Mouse (Mus musculus) liver, embryonic 14 days (tissue): ENCODE data around the gene Mprip. TPM values are rescaled to one million over a fixed set of nuclear protein-coding genes. Genes with fewer than 3 reads are reported as not detected.

Source experiments
- polyA plus RNA-seq: library from polyadenylated mRNA; depleted of rRNA; stranded (reverse); fragments of >200 nt; gene quantifications from 2 replicates; pipeline ENCODE4 v1.2.3, GENCODE M21; 2012; rRNA removed

Gene Mprip
- polyA plus RNA-seq = 14.7 and 16.7 TPM in 2 replicates

GRCm38 (mm10) chr11:59661005-59661404 lies at the start of gene Mprip:
Mprip (plus strand) TSS chr11:59661305.

GRCm38 (mm10) chr11:59787199-59787781 lies 126.2 kb downstream of the Mprip start, which contains the start of gene Pld6:
Pld6 (minus strand) TSS chr11:59787645.

GRCm38 (mm10) chr11:59809670-59810474 lies 148.8 kb downstream of the Mprip start, which contains the start of gene Flcn:
Flcn (minus strand) TSS chr11:59810016.

Other genes with a start within 250 kb of the Mprip start
- 2.7 and 3.5 TPM in 2 replicates for gene Jmjd4, start 211.3 kb upstream of the Mprip start, polyA plus RNA-seq
- 11.5 and 13.8 TPM in 2 replicates for gene Snap47, start 210.1 kb upstream of the Mprip start, polyA plus RNA-seq
- 0.71 and 0.76 TPM in 2 replicates for gene Zfp867, start 188.8 kb upstream of the Mprip start, polyA plus RNA-seq
- gene Zkscan17, start 134.6 kb upstream of the Mprip start, polyA plus RNA-seq = 2.2 and 2.6 TPM in 2 replicates
- 0.43 and 0.52 TPM in 2 replicates for gene Nlrp3, start 119.7 kb upstream of the Mprip start, polyA plus RNA-seq
- not detected in 2 replicates for gene Olfr222, start 85.1 kb upstream of the Mprip start, polyA plus RNA-seq
- gene Olfr223, start 68.0 kb upstream of the Mprip start, polyA plus RNA-seq = not detected in 2 replicates
- 1.6 and 1.9 TPM in 2 replicates for gene Pld6, start 126.3 kb downstream of the Mprip start, polyA plus RNA-seq
- 9.3 and 11.1 TPM in 2 replicates for gene Flcn, start 148.7 kb downstream of the Mprip start, polyA plus RNA-seq
- 7.9 and 8.8 TPM in 2 replicates for gene Nt5m, start 178.1 kb downstream of the Mprip start, polyA plus RNA-seq
- gene Cops3, start 178.5 kb downstream of the Mprip start, polyA plus RNA-seq = 35.8 and 40.6 TPM in 2 replicates